ENCODE assay signal across 24 mouse cellular contexts in the genomic region with DNA sequence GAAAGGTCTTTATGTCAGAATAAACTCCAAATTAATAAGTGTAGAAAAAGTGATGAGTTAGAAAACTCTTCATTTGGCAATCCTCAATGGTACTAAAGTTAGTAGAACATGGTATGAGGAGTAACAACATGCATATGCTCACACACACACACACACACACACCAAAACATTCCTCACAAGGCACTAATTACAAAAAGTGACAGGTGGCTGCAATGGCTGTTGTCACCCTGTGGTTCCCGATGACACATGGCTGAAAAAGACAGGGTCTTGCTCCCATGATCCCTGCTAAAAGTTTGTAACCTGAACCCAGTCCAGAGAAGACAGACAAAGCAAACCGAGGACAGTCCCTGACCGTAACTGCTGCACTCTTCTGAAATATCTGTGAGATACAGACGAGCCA.
"Had no signal": no experiment of that assay in that cellular context is flagged by ENCODE, and none has a peak within 500 bp of the region (broad histone marks: within the 10 kb centered on the region; RNA-seq: fewer than 3 reads in every experiment).

No protein-coding gene starts in this region.

- H3K27ac ChIP-seq: gastrocnemius, adult 2 months; hindbrain, embryonic 13.5 days; hindbrain, embryonic 15.5 days; intestine, embryonic 15.5 days; layer of hippocampus, adult 2 months; left cerebral cortex, adult 2 months; limb, embryonic 13.5 days; liver, embryonic 13.5 days; liver, embryonic 15.5 days had no signal

- DNase-seq: gastrocnemius, adult 2 months; gastrocnemius, postnatal 10 days; gastrocnemius, postnatal 25 days; heart, adult 18-20 months; heart, postnatal 10 days; heart, postnatal 4 days; kidney, adult 18-20 months; kidney, adult 8-10 months; kidney, postnatal 10 days; kidney, postnatal 25 days; kidney, postnatal 4 days; liver; liver, embryonic 13.5 days had no signal

- H3K27me3 ChIP-seq: heart, embryonic 12.5 days; hindbrain, embryonic 13.5 days; hindbrain, embryonic 15.5 days; intestine, embryonic 15.5 days; limb, embryonic 13.5 days; liver, embryonic 13.5 days; liver, embryonic 15.5 days had no signal

- H3K9me3 ChIP-seq: heart, embryonic 12.5 days; hindbrain, embryonic 13.5 days; hindbrain, embryonic 15.5 days; intestine, embryonic 15.5 days; limb, embryonic 13.5 days; liver, embryonic 13.5 days; liver, embryonic 15.5 days had no signal

- H3K36me3 ChIP-seq: hindbrain, embryonic 13.5 days; hindbrain, embryonic 15.5 days; intestine, embryonic 15.5 days; limb, embryonic 13.5 days; liver, embryonic 13.5 days; liver, embryonic 15.5 days had no signal

- ATAC-seq: inflammation-experienced regulatory T-cells, adult 6 months; intestine, embryonic 15.5 days; intestine, postnatal 0 days had no signal

- H3K4me1 ChIP-seq: hindbrain, embryonic 13.5 days; hindbrain, embryonic 15.5 days; intestine, embryonic 15.5 days; limb, embryonic 13.5 days; liver, embryonic 13.5 days; liver, embryonic 15.5 days had no signal

- H3K9ac ChIP-seq: heart, embryonic 12.5 days; hindbrain, embryonic 13.5 days; hindbrain, embryonic 15.5 days; intestine, embryonic 15.5 days; limb, embryonic 13.5 days; liver, embryonic 13.5 days; liver, embryonic 15.5 days had no signal

- H3K4me2 ChIP-seq: heart, embryonic 12.5 days; hindbrain, embryonic 13.5 days; hindbrain, embryonic 15.5 days; intestine, embryonic 15.5 days; limb, embryonic 13.5 days; liver, embryonic 11.5 days; liver, embryonic 13.5 days; liver, embryonic 15.5 days had no signal

- H3K4me3 ChIP-seq: gastrocnemius, adult 2 months; heart, embryonic 12.5 days; hindbrain, embryonic 13.5 days; hindbrain, embryonic 15.5 days; intestine, embryonic 15.5 days; layer of hippocampus, adult 2 months; left cerebral cortex, adult 2 months; limb, embryonic 13.5 days; liver, embryonic 13.5 days; liver, embryonic 15.5 days had no signal
